Mouse (Mus musculus): ENCODE measurements around the gene Olfr1208.

Olfr1208 gene

DNA sequence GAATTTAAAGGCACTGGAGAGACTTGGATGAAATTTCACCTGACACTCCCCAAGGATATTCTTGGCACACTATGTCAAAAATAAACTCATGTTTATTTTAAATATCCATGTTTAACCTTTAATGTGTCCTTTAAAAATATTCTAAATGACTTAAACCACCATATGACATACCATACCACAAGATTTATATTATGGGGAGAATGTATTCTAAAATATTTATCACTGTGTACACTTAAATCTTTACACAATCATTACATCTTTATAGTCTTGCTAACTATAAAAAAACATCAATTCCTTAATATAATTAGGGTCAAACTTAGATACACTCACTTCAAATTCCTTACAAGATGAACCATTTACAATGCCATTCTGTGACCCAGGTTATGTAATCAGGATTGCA lies at the start of gene Olfr1208:
Gene Olfr1208, minus strand, starts transcription at position 101 of the 400 bp plus-strand sequence.
- DNase-seq (ENCODE audit: low spot score) = no peak

DNA sequence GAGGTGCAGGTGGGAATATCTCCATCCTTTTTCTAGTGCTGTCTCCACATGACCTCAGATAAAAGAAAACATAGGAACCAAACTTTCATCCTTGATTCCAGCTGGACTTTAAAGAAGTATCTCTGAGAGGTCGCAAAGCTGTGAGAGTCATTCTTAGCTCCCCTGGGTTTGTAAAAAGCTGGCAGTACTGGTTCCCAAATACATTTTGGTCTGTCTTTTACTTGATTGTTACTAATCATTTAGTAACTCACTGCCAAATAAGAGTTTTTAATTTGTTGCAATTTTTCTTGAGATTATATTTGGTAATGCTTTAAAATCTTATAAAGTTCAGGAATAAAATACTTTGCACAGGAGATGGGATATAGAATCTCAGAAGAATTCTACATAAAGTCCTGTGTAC lies 35.9 kb upstream of the Olfr1208 start, which contains the start of gene Olfr1211:
Gene Olfr1211, minus strand, starts transcription at position 101 of the 400 bp plus-strand sequence.
- DNase-seq (ENCODE audit: low spot score) = no peak

DNA sequence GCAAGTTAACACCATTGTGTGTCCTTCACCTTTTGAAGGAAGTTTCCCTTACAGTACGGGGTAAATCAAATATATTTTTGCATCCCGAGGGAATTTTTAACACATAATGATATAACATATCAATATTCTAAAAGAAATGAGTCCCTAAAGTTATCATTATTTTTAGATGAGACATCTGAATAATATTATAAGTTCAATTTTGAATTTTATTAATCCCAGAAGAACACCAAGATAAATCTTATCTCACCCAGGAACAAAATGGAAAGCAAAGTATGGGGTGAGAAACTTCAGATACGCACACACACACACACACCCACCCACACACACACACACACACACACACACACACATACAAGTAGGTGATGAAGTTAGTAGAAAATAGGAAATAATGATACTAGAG lies 12.9 kb upstream of the Olfr1208 start, which contains the start of gene Olfr1209:
Gene Olfr1209, minus strand, starts transcription at position 101 of the 400 bp plus-strand sequence.
- DNase-seq (ENCODE audit: low spot score) = no peak

DNA sequence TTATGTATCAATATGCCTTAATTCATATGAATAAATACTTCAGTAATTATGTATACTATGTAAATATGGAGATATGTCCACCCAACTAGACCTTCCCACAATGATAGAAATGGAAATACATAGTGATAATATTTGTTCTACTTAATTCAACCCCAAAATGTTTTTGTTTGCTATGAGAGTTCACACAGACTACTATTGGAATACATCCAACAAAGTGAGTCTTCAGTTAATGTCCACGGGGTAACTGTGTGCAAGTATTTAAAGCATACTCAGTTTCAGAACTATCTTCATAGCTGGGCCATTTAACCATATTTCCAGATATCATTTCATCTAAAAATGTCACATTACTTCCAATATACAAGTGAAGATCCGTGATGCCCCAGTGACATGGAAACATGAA lies 39.2 kb downstream of the Olfr1208 start, which contains the start of gene Olfr1206:
Gene Olfr1206, plus strand, starts transcription at position 301 of the 400 bp plus-strand sequence.
- no peak for DNase-seq (ENCODE audit: low spot score)

DNA sequence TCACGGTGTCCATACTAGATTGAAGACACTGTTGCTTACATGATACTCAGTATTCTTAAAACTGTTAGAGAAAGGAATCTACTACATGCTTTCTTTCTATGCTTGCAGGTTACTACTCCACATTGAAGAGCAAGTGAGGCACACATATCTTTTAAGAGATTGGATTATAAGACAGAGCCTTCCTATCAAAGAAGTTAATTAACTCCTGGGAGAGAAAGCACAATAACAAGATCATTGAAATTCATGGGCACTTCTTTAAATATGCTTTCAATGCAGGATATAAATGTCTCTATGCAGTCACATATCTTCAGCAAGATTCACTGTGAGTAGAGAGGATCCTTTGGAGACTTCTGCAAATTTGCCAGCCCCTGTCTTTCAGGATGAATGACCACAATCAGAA lies 53.1 kb downstream of the Olfr1208 start, which contains the start of gene Olfr1204:
Gene Olfr1204, plus strand, starts transcription at position 301 of the 400 bp plus-strand sequence.
- no peak for DNase-seq (ENCODE audit: low spot score)
